Mouse (Mus musculus) olfactory bulb, adult 2 months (tissue): Measurements from ENCODE around the gene Phox2b. TPM values are rescaled to one million over a fixed set of nuclear protein-coding genes. Genes with fewer than 3 reads are reported as not detected.

Experiments used
- H3K27ac ChIP-seq: fragments of 200-500 bp; 2 replicates; pipeline ENCODE4 v1.5.1; 2012; ENCODE audit warnings: low read depth, low read length; ENCODE audit not compliant: insufficient read depth
- H3K4me1 ChIP-seq: fragments of 200-500 bp; 2 replicates; pipeline ENCODE4 v1.6.1; 2012; ENCODE audit warnings: low read length; ENCODE audit not compliant: control insufficient read depth, insufficient read depth
- H3K4me3 ChIP-seq: fragments of 200-500 bp; 2 replicates; pipeline ENCODE4 v1.5.1; 2012; ENCODE audit warnings: mild to moderate bottlenecking, low read depth, low read length, moderate library complexity; ENCODE audit not compliant: insufficient read depth
- CTCF ChIP-seq: fragments of 200-500 bp; IDR thresholded peaks from 2 replicates; pipeline ENCODE4 v1.5.1; 2012; ENCODE audit warnings: low read depth, mild to moderate bottlenecking, low read length, moderate library complexity; ENCODE audit not compliant: insufficient read depth
- POLR2A ChIP-seq: fragments of 200-500 bp; IDR thresholded peaks from 2 replicates; pipeline ENCODE4 v1.6.1; 2012; ENCODE audit warnings: mild to moderate bottlenecking, low read depth, low read length, moderate library complexity; ENCODE audit not compliant: insufficient read depth
- WGBS: fragments of 180-500 bp; shearing (Covaris S2); methylation state at CpG from one replicate; pipeline ENCODE4 v1.1.7; 2018; 5-methylcytosine and 5-hydroxymethylcytosine counted together
- polyA plus RNA-seq: library from polyadenylated mRNA; stranded (reverse); fragments of >200 nt; gene quantifications from 2 replicates; pipeline ENCODE4 v1.2.4, GENCODE M21; 2012; ENCODE audit warnings: low replicate concordance; ENCODE audit not compliant: missing spikeins, insufficient read depth, insufficient read length

Phox2b gene
- polyA plus RNA-seq, 1 experiment, result not detected

DNA sequence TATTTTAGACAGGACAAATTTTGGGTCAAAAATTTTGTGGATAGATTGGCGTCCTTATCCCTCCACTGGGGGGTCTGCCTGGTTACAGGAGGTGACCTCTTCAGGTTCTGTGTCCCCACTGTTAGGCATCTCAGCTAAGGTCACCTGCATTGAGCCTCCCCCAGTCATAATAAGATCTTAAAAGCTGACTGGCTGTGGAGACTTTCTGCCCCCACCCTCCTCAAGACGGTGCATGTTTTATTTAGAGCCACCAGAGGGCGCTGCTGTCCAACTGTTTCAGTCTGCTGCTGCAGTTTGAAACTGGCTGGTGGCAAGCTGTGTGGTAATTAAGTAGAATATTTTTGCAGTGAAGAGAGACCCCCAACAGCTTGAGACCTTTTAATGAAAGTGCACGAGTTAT lies 51.1 kb downstream of the Phox2b start:
- Histone ChIP-seq H3K4me1 (no peaks in the 10 kb centered on the region), H3K27ac (no peak overlapping the region), H3K4me3 (no peak overlapping the region)
- WGBS, result 20% methylated on average over 4 of the region's 4 CpGs
- peak; percentile 71 for TF ChIP-seq CTCF
- TF ChIP-seq POLR2A, result no peak

Other genes starting within 250 kb of the Phox2b start
- not detected in 2 replicates for gene Tmem33, start 161.3 kb upstream of the Phox2b start, polyA plus RNA-seq
- not detected in 2 replicates for gene Slc30a9, start 207.7 kb upstream of the Phox2b start, polyA plus RNA-seq